Mouse (Mus musculus) stomach, postnatal 0 days (tissue): ENCODE data around the gene Atg4a-ps.

ENCODE experiments used
- CTCF ChIP-seq: IDR thresholded peaks from 2 replicates; pipeline ENCODE4 v1.5.1; 2016; ENCODE audit warnings: antibody characterized with exemption, low read depth, mild to moderate bottlenecking, moderate library complexity
- EP300 ChIP-seq: optimal IDR thresholded peaks from 2 replicates; pipeline ENCODE3; 2016; ENCODE audit warnings: antibody characterized with exemption

- TF ChIP-seq CTCF = no peak
- no peak for TF ChIP-seq EP300
Observed at GRCm38 (mm10) chr3:103624591-103625051, 21.2 kb downstream of the Atg4a-ps start.
